Mouse (Mus musculus) c-Kit-positive CD71-negative TER-119-negative erythroid progenitor cells, embryonic 14.5 days (primary cell): Measurements from ENCODE around the gene Ccl7.

Source experiments
- DNase-seq: peaks from one replicate; pipeline ENCODE4 v3.0.0-alpha.2; 2013; ENCODE audit warnings: low read depth

Ccl7 gene

GRCm38 (mm10) chr11:82035356-82035755, 10.2 kb upstream of the Ccl7 start, which contains the start of gene Ccl2:
TSS of gene Ccl2 (plus strand) at chr11:82035571.
- DNase-seq, result no peak

- no peak for DNase-seq
These were observed 9.7 kb upstream of the Ccl7 start for GRCm38 (mm10) chr11:82035857-82036256.

DNA sequence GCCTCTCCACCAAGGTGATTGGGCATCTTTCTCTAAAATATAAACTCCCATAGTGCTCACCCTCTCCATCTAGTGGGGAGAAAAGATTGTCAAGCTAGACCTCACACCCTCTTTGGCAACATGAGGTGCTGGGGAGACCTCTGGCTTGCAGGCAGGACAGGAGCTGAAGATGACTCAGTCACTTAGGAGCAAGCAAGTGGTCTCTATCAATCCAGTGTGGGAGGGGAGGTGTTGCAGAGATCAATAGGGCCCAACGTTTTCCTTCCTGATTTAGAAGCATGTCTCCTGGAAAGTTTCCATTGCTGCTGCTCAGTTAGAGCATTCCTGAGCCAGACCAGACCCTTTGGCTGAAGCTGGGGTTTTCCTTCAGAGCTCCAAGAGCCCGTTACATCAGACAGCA, 7.0 kb upstream of the Ccl7 start, which contains the start of gene Gm17268:
Gene Gm17268, minus strand, starts transcription at position 28 of the 400 bp plus-strand sequence.
- no peak for DNase-seq

DNA sequence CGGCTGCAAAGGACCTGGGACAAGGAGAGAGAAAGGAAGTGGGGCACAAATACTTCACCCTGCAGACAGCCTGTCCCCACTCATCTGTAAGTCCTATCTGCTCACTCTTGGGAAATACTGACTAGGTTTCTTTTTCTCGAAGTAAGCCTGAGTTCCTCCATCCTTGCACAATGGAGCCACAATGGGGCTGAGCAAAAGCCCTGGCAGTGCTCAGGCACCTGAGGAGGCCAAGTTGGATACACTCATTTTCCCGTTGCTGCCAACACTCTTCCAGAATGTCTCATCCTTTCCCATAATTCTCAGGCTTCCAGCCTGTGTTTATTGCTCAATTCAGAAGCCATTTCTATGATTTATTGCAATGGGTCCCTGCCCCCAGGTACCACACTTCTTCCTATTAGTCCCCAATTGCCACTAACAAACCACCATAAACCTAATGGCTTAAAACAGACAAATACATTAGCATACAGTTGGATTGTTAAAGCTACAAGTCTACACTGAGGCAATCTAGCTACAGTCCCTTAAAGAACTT, 6.3 kb upstream of the Ccl7 start:
- no peak for DNase-seq

GRCm38 (mm10) chr11:82041671-82042080, 3.8 kb upstream of the Ccl7 start:
- no peak for DNase-seq

DNA sequence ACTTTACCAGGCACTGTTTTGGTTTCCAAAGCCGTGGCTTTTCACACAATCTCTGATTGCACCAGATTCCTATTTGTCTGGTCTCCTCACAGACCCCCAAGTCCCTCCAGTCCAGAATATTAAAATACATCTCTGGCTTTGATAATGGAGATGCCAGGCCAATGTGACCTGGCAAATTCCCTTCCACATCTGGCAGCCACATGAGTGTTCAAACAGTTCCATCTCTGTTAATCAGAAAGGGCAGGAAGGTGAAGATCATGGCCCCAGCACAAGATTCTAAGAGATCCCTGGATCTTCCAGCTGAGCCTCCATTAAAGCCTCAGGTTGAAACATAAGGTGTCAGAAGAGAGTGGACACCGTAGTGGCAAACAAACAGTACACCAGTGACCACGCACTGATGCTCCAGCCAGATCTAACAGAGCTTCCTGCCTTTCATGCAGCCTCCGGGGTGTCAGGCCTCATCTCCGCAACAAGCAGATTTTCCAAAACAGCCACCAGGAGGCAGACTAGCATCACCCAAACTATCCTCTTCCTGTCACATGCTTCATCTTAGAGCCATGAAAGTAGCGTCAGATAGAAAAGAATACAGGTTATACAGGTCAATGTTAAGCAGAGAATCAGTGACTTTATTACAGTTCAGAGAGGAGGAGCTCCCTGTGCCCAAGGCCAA, 2.4 kb downstream of the Ccl7 start:
- DNase-seq, result peak; percentile 19

- DNase-seq, result no peak
These were observed 8.3 kb downstream of the Ccl7 start for GRCm38 (mm10) chr11:82053849-82054248.

GRCm38 (mm10) chr11:82057646-82058045, 12.1 kb downstream of the Ccl7 start, which contains the start of gene Ccl11:
TSS of gene Ccl11 (plus strand) at chr11:82057823.
- no peak for DNase-seq

- DNase-seq, result no peak
These were observed 16.7 kb downstream of the Ccl7 start for GRCm38 (mm10) chr11:82062226-82062625.

GRCm38 (mm10) chr11:82063454-82063853, 17.9 kb downstream of the Ccl7 start:
- DNase-seq, result no peak

GRCm38 (mm10) chr11:82066953-82067571, 21.6 kb downstream of the Ccl7 start:
- no peak for DNase-seq

- DNase-seq, result no peak
These were observed 25.6 kb downstream of the Ccl7 start for GRCm38 (mm10) chr11:82071076-82071475.

GRCm38 (mm10) chr11:82072374-82072773, 26.9 kb downstream of the Ccl7 start:
- DNase-seq, result no peak

GRCm38 (mm10) chr11:82072984-82073383, 27.5 kb downstream of the Ccl7 start:
- DNase-seq, result no peak

DNA sequence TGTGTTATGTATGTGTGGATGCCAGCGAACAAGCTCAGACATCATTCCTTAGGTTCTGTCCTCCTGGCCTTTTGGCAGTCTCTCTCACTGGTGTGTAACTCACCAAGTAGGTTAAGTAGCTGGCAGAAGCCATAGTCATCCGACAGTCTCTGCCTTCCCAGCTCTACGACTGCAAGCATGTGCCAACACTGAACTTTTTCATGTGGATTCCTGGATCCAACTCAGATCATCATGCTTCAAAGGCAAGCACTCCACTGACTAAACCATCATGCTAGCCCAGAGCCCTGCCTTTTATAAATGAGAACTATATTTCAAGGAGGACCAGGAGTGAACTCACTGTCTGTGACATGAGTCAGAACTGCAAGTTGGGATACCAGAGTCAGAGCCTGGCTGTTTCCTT, 28.2 kb downstream of the Ccl7 start:
- DNase-seq, result no peak

DNA sequence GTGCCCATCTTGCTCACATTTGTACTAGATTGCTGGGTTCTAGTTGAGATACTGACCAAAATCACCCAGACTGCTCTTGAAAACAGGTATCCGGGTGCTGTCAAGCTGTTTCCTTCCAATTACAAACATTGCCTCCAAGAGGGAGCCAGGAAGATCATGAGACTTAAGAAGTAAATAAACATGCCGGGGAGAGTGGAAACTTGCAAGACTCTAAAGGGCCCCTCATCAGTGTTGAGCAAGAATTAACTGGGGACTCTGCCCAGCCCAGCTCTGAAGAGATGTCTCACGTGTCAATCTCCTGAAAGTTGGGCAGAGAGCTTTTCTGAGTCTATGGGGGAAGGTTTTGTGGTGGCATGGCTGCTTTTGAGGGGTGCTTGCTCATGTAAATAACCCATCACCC, 31.5 kb downstream of the Ccl7 start:
- no peak for DNase-seq

- no peak for DNase-seq
These were observed 32.7 kb downstream of the Ccl7 start for GRCm38 (mm10) chr11:82078136-82078730.

- DNase-seq, result no peak
These were observed 35.4 kb downstream of the Ccl7 start for GRCm38 (mm10) chr11:82080865-82081264.

DNA sequence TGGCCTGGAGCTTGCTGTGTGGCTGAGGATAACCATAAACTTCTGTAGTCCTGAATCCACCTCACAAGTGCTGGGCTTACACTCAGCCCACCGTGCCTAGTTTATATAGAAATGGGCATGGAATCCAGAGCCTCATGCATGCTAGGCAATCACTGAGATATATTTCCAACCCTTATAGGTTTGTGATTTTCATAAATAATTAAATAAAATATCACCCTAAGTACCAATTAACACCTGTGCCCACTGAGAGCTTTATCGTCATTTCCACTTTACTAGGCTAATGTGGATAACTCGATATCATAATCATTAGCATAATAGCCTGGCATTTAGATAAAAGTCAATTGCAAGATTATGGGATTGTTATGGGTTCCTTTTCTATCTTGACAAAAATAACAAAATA, 38.8 kb downstream of the Ccl7 start:
- DNase-seq, result no peak
